Mouse (Mus musculus): ENCODE measurements around the gene Pgs1. TPM values are rescaled to one million over a fixed set of nuclear protein-coding genes. Genes with fewer than 3 reads are reported as not detected.

The Pgs1 gene
- total and polyA plus RNA-seq, 3 experiments, result 10.0 to 37.6 (median 17.6) TPM

DNA sequence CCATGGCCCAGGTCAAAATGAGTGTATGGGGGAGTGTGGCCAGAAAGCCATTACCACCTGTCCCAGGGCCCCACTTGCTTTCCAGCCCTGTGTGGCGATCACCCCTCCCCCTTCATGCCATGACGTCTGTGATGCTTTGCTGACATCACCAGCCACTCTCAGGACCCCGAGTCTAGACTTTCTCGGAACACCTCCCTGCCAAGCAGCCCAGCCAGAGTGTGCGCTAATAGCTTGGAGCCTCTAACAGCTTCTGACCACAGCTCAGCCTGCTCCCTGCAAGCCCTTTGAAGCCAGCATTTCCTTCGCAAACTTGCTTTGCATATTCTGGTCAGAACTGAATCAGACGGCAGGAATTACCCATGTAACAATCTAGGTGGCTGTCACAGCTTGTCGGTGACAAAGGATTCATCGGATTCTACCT, 20.5 kb upstream of the Pgs1 start:
- Histone ChIP-seq H3K36me3 (replicated peaks) (peaks cover 26% of the 10 kb centered on the region), H3K4me3 (ENCODE audit: low read depth, low read length) (no peak overlapping the region), H3K9me3 (replicated peaks) (peaks cover 9% of the 10 kb centered on the region), H3K4me1 (ENCODE audit: insufficient read depth, low read depth, low read length) (peaks cover 71% of the 10 kb centered on the region), H3K27me3 (ENCODE audit: insufficient read depth, low read length) (peaks cover 45% of the 10 kb centered on the region)
- ATAC-seq (ENCODE audit: extremely low read depth, insufficient number of reproducible peaks, low FRiP score, poor library complexity, severe bottlenecking) (no peak), DNase-seq (ENCODE audit: low spot score) (no peak)
- no peak for TF ChIP-seq TAL1 (conservative IDR thresholded peaks at IDR 0.05; ENCODE audit: low read depth, low read length)
- no peak for TF ChIP-seq GATA2 (IDR thresholded peaks at IDR 0.05; ENCODE audit: borderline replicate concordance, low read depth, low read length)
- TF ChIP-seq CTCF (IDR thresholded peaks at IDR 0.05; ENCODE audit: low read depth, low read length), result no peak
- no peak for TF ChIP-seq GATA1 (IDR thresholded peaks at IDR 0.05; ENCODE audit: borderline replicate concordance, low read length)
- TF ChIP-seq POLR2AphosphoS5 (IDR thresholded peaks at IDR 0.05; ENCODE audit: insufficient replicate concordance, low read depth, low read length), result no peak

DNA sequence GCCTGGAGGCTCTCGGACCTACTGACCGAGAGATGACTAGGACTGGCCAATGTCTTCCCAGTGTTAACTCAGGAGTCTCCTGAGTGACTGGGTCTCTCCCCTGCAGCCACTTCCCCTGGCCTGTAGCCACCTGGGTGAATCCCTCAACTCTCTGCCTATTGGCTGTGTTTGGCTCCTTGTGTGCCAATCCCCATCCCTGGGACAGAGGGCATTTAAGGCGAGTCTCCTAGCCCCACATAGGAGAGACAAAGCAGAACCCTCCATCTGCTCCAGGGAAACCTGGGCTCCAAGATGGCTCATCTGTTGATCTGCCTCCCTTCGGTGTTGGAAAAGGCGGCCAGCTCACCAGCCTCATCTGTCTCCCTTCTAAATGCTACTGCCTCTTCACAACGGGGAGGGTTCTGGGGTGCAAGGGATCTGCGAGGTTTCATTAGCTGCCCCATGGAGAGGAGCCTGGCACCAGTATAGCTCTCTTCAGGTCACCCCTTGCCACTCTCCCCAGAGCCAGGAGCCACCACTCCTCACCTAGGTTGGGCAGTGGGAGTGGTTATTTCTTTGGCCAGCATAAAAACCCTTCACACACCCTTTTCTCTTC, 19.5 kb upstream of the Pgs1 start:
- peaks cover 9% of the 10 kb centered on the region for H3K9me3 ChIP-seq (replicated peaks)
- ATAC-seq (ENCODE audit: extremely low read depth, insufficient number of reproducible peaks, low FRiP score, poor library complexity, severe bottlenecking), result no peak
- H3K36me3 ChIP-seq (replicated peaks), result peaks cover 26% of the 10 kb centered on the region
- H3K27me3 ChIP-seq (ENCODE audit: insufficient read depth, low read length), result peaks cover 42% of the 10 kb centered on the region
- H3K4me1 ChIP-seq (ENCODE audit: insufficient read depth, low read depth, low read length), result peaks cover 72% of the 10 kb centered on the region
- no peak overlapping the region for H3K4me3 ChIP-seq (ENCODE audit: low read depth, low read length)
- TF ChIP-seq GATA1 (IDR thresholded peaks at IDR 0.05; ENCODE audit: borderline replicate concordance, low read length) (no peak), POLR2AphosphoS5 (IDR thresholded peaks at IDR 0.05; ENCODE audit: insufficient replicate concordance, low read depth, low read length) (no peak), GATA2 (IDR thresholded peaks at IDR 0.05; ENCODE audit: borderline replicate concordance, low read depth, low read length) (no peak), TAL1 (conservative IDR thresholded peaks at IDR 0.05; ENCODE audit: low read depth, low read length) (no peak), CTCF (IDR thresholded peaks at IDR 0.05; ENCODE audit: low read depth, low read length) (no peak)
- no peak for DNase-seq (ENCODE audit: low spot score)

- Histone ChIP-seq H3K4me1 (ENCODE audit: insufficient read depth, low read depth, low read length) (peaks cover 72% of the 10 kb centered on the region), H3K36me3 (replicated peaks) (peaks cover 26% of the 10 kb centered on the region), H3K9me3 (replicated peaks) (peaks cover 9% of the 10 kb centered on the region), H3K4me3 (ENCODE audit: low read depth, low read length) (peak overlapping the region; percentile 74; the same call in 1 of the 2 replicates), H3K27me3 (ENCODE audit: insufficient read depth, low read length) (peaks cover 44% of the 10 kb centered on the region)
- DNase-seq (ENCODE audit: low spot score) (no peak), ATAC-seq (ENCODE audit: extremely low read depth, insufficient number of reproducible peaks, low FRiP score, poor library complexity, severe bottlenecking) (no peak)
- no peak for TF ChIP-seq CTCF (IDR thresholded peaks at IDR 0.05; ENCODE audit: low read depth, low read length)
- no peak for TF ChIP-seq GATA1 (IDR thresholded peaks at IDR 0.05; ENCODE audit: borderline replicate concordance, low read length)
- TF ChIP-seq POLR2AphosphoS5 (IDR thresholded peaks at IDR 0.05; ENCODE audit: insufficient replicate concordance, low read depth, low read length), result no peak
- no peak for TF ChIP-seq GATA2 (IDR thresholded peaks at IDR 0.05; ENCODE audit: borderline replicate concordance, low read depth, low read length)
- TF ChIP-seq TAL1 (conservative IDR thresholded peaks at IDR 0.05; ENCODE audit: low read depth, low read length), result no peak
These were observed 18.7 kb upstream of the Pgs1 start for GRCm38 (mm10) chr11:117967249-117968015.

- TF ChIP-seq TAL1 (conservative IDR thresholded peaks at IDR 0.05; ENCODE audit: low read depth, low read length) (no peak), GATA2 (IDR thresholded peaks at IDR 0.05; ENCODE audit: borderline replicate concordance, low read depth, low read length) (no peak), POLR2AphosphoS5 (IDR thresholded peaks at IDR 0.05; ENCODE audit: insufficient replicate concordance, low read depth, low read length) (no peak), CTCF (IDR thresholded peaks at IDR 0.05; ENCODE audit: low read depth, low read length) (no peak), GATA1 (IDR thresholded peaks at IDR 0.05; ENCODE audit: borderline replicate concordance, low read length) (no peak)
- H3K4me1 ChIP-seq (ENCODE audit: insufficient read depth, low read depth, low read length), result peaks cover 66% of the 10 kb centered on the region
- DNase-seq (ENCODE audit: low spot score) (peak; percentile 54), ATAC-seq (ENCODE audit: extremely low read depth, insufficient number of reproducible peaks, low FRiP score, poor library complexity, severe bottlenecking) (no peak)
- H3K36me3 ChIP-seq (replicated peaks), result peaks cover 26% of the 10 kb centered on the region
- H3K9me3 ChIP-seq (replicated peaks), result peaks cover 9% of the 10 kb centered on the region
- H3K27me3 ChIP-seq (ENCODE audit: insufficient read depth, low read length), result peaks cover 47% of the 10 kb centered on the region
- H3K4me3 ChIP-seq (ENCODE audit: low read depth, low read length), result peak overlapping the region; percentile 74
These were observed 17.9 kb upstream of the Pgs1 start for GRCm38 (mm10) chr11:117968016-117968671.

GRCm38 (mm10) chr11:117968716-117969099, 17.4 kb upstream of the Pgs1 start:
- peak; percentile 9; the same call in 1 of the 2 replicates for ATAC-seq (ENCODE audit: extremely low read depth, insufficient number of reproducible peaks, low FRiP score, poor library complexity, severe bottlenecking)
- Histone ChIP-seq H3K9me3 (replicated peaks) (peaks cover 9% of the 10 kb centered on the region), H3K36me3 (replicated peaks) (peaks cover 26% of the 10 kb centered on the region), H3K4me3 (ENCODE audit: low read depth, low read length) (peak overlapping the region; percentile 74), H3K4me1 (ENCODE audit: insufficient read depth, low read depth, low read length) (peaks cover 60% of the 10 kb centered on the region), H3K27me3 (ENCODE audit: insufficient read depth, low read length) (peaks cover 50% of the 10 kb centered on the region)
- TF ChIP-seq POLR2AphosphoS5 (IDR thresholded peaks at IDR 0.05; ENCODE audit: insufficient replicate concordance, low read depth, low read length), result no peak
- no peak for TF ChIP-seq GATA2 (IDR thresholded peaks at IDR 0.05; ENCODE audit: borderline replicate concordance, low read depth, low read length)
- no peak for TF ChIP-seq TAL1 (conservative IDR thresholded peaks at IDR 0.05; ENCODE audit: low read depth, low read length)
- no peak for TF ChIP-seq CTCF (IDR thresholded peaks at IDR 0.05; ENCODE audit: low read depth, low read length)
- TF ChIP-seq GATA1 (IDR thresholded peaks at IDR 0.05; ENCODE audit: borderline replicate concordance, low read length), result no peak
- DNase-seq (ENCODE audit: low spot score), result no peak
